Mouse (Mus musculus) activated CD4-positive, CD25-positive, alpha-beta regulatory T cell, adult 4 months (primary cell): ENCODE results near the gene Ftsj3. TPM values are rescaled to one million over a fixed set of nuclear protein-coding genes. Genes with fewer than 3 reads are reported as not detected.
"Not testable (repeated sequence)": the region's sequence is repeated elsewhere in the genome, so short reads cannot be mapped to it uniquely, and the experiment has no call there.

Experiments
- ATAC-seq: one replicate; pipeline ENCODE4 v1.8.0; 2017
- polyA plus RNA-seq, 2 experiments: library from polyadenylated mRNA; unstranded; fragments of 100-300 nt; shearing (Covaris generic); gene quantifications; one replicate each; pipeline ENCODE4 v1.2.1; 2017

The Ftsj3 gene
- polyA plus RNA-seq, 2 experiments from 2014 or later: 43.4 to 53.4 TPM

GRCm38 (mm10) chr11:106268326-106269059 is 12.6 kb upstream of the Ftsj3 start:
- no peak for ATAC-seq

- no peak for ATAC-seq
Observed at GRCm38 (mm10) chr11:106267871-106268270, 12.0 kb upstream of the Ftsj3 start.

- no peak for ATAC-seq
Observed at GRCm38 (mm10) chr11:106267311-106267852, 11.5 kb upstream of the Ftsj3 start.

- ATAC-seq: no peak
Observed at GRCm38 (mm10) chr11:106266431-106266830, 10.6 kb upstream of the Ftsj3 start.

GRCm38 (mm10) chr11:106265570-106265969 is 9.7 kb upstream of the Ftsj3 start:
- no peak for ATAC-seq

GRCm38 (mm10) chr11:106264988-106265387 is 9.1 kb upstream of the Ftsj3 start:
- ATAC-seq: no peak

GRCm38 (mm10) chr11:106263963-106264362 is 8.1 kb upstream of the Ftsj3 start:
- no peak for ATAC-seq

- no peak for ATAC-seq
Observed at GRCm38 (mm10) chr11:106260826-106261450, 5.1 kb upstream of the Ftsj3 start.

GRCm38 (mm10) chr11:106256775-106257174 is 896 bp upstream of the Ftsj3 start:
- ATAC-seq: no peak

- no peak for ATAC-seq
Observed at GRCm38 (mm10) chr11:106255174-106255573, 705 bp downstream of the Ftsj3 start.

GRCm38 (mm10) chr11:106254767-106255166 is 1.1 kb downstream of the Ftsj3 start:
- ATAC-seq: no peak

GRCm38 (mm10) chr11:106249326-106249725 is 6.6 kb downstream of the Ftsj3 start:
- no peak for ATAC-seq

GRCm38 (mm10) chr11:106246834-106247233 is 9.0 kb downstream of the Ftsj3 start:
- ATAC-seq: no peak

GRCm38 (mm10) chr11:106233978-106234377 is 21.9 kb downstream of the Ftsj3 start:
- ATAC-seq: not testable (repeated sequence)

GRCm38 (mm10) chr11:106220603-106221002 is 35.3 kb downstream of the Ftsj3 start:
- no peak for ATAC-seq

GRCm38 (mm10) chr11:106216730-106217490 is 39.0 kb downstream of the Ftsj3 start, which contains the start of gene Ddx42:
TSS of gene Ddx42 (plus strand) at chr11:106216926.
- ATAC-seq: peak; percentile 55

- peak; percentile 91 for ATAC-seq
Observed at GRCm38 (mm10) chr11:106215927-106216729, 39.8 kb downstream of the Ftsj3 start, which contains the start of gene Ccdc47. TSS of gene Ccdc47 (minus strand) at chr11:106216344.

GRCm38 (mm10) chr11:106215450-106215859 is 40.4 kb downstream of the Ftsj3 start:
- ATAC-seq: no peak

- ATAC-seq: no peak
Observed at GRCm38 (mm10) chr11:106214856-106215255, 41.0 kb downstream of the Ftsj3 start.

GRCm38 (mm10) chr11:106212771-106213170 is 43.1 kb downstream of the Ftsj3 start:
- no peak for ATAC-seq

GRCm38 (mm10) chr11:106202123-106202465 is 53.8 kb downstream of the Ftsj3 start, which contains the start of gene Strada:
TSS of gene Strada (minus strand) at chr11:106202168.
- ATAC-seq: peak; percentile 64
